Mouse (Mus musculus): ENCODE results near the gene Ube2b.

Ube2b gene

DNA sequence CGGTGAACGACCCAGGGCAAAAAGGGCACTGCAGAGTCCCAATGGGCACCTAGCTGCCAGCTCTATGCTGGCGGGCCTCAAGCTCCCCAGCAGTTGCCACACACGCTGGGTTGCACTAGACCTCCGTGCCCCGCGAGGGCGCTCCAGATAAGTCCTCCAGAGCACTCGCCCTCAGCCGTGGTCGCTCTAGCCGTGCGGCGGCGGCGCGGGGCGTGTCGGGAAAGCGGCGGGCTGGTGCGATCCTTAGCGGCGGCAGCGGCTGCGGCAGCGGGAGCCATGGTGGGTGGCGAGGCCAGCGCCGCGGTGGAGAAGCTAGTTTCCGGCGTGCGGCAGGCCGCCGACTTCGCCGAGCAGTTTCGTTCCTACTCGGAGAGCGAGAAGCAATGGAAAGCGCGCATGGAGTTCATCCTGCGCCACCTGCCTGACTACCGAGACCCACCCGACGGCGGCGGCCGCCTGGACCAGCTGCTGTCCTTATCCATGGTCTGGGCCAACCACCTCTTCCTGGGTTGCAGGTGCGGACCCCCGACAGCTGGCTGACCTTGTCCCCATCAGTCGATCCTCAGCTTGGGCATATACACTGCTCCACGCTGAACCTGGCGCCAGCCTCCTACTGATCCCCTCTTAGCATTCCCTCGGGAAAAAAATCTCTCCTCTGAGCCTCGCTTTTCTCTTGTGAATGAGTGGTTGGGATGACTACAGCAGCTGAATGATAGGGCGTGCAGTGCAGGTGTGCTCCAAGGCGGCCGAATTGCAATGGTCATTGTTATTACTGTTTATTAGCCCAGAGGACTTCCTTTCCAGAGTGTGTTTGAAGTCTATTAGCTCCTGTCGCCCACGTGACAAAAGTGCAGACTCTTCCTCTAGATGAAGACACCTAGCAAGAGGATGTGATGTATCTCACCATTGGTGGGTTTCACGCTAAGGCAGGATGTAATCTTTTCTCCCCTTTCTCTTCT is 32.8 kb downstream of the Ube2b start, which contains the start of gene Cdkn2aipnl:
Gene Cdkn2aipnl, plus strand, starts transcription at position 219 of the 959 bp plus-strand sequence.
- peak; percentile 99 for DNase-seq (ENCODE audit: low spot score)

- DNase-seq (ENCODE audit: low spot score) = no peak
Measured at GRCm38 (mm10) chr11:51966651-51967050, 33.9 kb downstream of the Ube2b start.

GRCm38 (mm10) chr11:51962277-51962676 is 38.3 kb downstream of the Ube2b start:
- no peak for DNase-seq (ENCODE audit: low spot score)

- DNase-seq (ENCODE audit: low spot score) = no peak
Measured at GRCm38 (mm10) chr11:51961761-51962160, 38.8 kb downstream of the Ube2b start.

DNA sequence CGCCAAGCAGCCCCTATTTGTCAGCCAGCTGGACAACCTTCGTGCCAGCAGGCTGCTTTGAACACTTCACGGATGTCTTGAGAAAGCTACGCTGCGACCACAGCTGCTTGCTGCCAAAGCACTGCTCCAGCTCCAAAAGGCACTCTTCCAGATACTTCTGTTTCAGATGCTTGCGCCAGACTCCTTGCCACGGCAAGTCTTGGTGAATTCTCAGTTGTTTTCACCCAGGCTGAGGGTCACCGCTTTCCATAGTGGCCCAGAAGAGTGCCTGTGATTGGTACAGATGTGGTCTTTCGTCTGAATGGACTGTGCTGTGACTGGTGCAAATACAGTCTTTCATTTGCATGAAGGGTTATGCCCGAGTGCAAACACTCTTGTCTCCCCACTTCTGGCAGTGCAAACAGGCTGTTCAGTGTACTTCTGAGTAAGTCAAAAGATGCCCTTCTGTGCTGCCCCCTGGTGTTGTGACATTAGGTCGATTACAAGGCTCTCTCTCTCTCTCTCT is 39.5 kb downstream of the Ube2b start:
- peak; percentile 36 for DNase-seq (ENCODE audit: low spot score)

- DNase-seq (ENCODE audit: low spot score) = no peak
Measured at GRCm38 (mm10) chr11:51960061-51960460, 40.5 kb downstream of the Ube2b start.

GRCm38 (mm10) chr11:51959511-51959910 is 41.1 kb downstream of the Ube2b start:
- no peak for DNase-seq (ENCODE audit: low spot score)

- no peak for DNase-seq (ENCODE audit: low spot score)
Measured at GRCm38 (mm10) chr11:51957760-51958159, 42.8 kb downstream of the Ube2b start.

DNA sequence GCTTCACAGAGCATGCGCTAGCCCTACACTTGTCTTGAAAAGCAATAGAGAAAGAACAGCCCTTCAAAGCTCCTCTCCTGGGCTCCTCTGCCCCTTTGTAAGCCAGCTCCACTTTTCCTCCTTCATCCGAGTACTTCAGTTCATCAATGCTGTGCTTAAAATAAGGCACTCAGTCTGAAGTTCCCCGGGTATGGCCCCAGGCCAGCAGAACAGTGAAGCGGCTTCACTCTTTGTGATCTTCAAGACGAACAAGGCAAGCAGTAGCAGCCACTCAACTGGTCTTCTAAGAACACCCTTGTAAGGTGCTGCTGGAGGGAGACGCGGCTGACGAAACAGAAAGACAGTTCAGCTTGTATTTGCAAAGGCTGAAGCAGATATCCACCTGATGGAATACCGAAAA is 44.5 kb downstream of the Ube2b start:
- DNase-seq (ENCODE audit: low spot score) = no peak

- DNase-seq (ENCODE audit: low spot score) = peak; percentile 51
Measured at GRCm38 (mm10) chr11:51951861-51952420, 48.6 kb downstream of the Ube2b start.

DNA sequence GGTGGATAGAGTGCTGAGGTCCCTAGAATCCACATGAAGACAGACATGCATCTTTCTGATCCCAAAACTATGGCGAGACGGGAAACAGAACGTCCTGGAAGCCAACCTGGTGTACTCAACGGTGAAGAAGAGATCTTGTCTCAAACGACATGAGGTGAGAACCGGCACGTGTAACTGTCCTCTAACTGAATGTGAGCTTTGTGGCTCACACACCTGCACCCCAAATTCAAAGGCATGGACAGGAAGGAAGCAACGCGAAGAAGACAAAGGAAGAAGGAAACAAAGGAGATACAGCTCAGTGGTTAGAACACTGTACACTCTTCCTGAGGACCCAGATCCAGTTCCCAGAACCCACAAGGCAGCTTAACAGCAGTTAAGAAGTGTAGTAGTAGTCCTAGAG is 50.6 kb downstream of the Ube2b start:
- DNase-seq (ENCODE audit: low spot score) = no peak

- DNase-seq (ENCODE audit: low spot score) = no peak
Measured at GRCm38 (mm10) chr11:51949155-51949840, 51.3 kb downstream of the Ube2b start.

DNA sequence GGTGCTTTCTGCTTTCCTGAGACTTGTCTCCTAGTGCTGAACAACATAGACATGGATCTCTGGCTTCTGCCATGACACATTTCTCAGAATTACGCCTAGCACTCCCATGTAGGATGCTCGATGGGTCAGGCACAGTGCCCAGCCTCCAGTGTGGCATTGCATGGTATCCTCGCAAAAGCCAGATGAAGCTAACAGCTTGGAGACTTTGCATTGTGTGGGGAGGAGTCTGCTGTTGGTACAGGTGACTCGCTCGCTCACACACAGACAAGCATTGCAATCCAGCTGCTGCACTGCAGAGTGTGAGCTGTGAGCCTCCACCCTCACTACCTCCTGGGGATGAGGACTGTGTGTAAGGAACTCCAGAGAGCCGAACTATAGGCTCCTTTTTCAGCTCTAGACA is 54.4 kb downstream of the Ube2b start:
- DNase-seq (ENCODE audit: low spot score) = no peak

GRCm38 (mm10) chr11:51945548-51945947 is 55.0 kb downstream of the Ube2b start:
- peak; percentile 76 for DNase-seq (ENCODE audit: low spot score)

DNA sequence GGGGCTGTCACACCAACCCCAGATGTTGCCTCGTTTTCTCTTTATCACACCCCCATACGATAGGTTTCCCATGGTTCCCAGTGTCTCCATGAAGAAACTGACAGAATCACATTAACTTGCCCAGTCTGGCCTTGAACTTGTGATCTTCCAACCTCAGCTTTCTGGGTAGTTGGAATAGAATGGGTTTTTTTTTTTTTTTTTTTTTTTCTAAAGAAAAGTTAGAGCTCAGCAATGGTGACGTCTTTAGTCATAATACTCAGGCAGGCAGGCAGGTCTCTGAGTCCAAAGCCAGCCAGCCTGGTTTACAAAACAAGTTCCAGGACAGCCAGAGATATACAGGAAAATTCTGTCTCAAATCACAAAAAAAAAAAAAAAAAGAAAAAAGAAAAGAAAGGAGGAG is 56.3 kb downstream of the Ube2b start:
- DNase-seq (ENCODE audit: low spot score) = no peak

DNA sequence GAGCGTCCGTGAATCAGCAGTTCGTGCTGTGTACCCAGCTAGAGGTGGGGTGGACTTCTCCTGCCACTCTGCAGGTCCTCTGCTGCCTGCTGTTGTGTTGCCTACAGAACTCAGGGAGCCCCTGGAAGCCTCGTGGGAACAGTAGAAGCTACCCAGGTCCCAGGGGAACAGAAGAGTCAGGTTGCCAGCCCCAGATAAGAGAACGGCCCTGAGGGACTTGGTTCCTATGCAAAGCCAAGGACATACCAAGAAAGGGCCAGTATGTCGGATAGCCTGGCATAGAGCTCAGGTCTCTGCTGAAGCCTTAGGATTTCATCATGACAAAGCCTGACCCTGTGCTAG is 57.1 kb downstream of the Ube2b start:
- DNase-seq (ENCODE audit: low spot score) = no peak

DNA sequence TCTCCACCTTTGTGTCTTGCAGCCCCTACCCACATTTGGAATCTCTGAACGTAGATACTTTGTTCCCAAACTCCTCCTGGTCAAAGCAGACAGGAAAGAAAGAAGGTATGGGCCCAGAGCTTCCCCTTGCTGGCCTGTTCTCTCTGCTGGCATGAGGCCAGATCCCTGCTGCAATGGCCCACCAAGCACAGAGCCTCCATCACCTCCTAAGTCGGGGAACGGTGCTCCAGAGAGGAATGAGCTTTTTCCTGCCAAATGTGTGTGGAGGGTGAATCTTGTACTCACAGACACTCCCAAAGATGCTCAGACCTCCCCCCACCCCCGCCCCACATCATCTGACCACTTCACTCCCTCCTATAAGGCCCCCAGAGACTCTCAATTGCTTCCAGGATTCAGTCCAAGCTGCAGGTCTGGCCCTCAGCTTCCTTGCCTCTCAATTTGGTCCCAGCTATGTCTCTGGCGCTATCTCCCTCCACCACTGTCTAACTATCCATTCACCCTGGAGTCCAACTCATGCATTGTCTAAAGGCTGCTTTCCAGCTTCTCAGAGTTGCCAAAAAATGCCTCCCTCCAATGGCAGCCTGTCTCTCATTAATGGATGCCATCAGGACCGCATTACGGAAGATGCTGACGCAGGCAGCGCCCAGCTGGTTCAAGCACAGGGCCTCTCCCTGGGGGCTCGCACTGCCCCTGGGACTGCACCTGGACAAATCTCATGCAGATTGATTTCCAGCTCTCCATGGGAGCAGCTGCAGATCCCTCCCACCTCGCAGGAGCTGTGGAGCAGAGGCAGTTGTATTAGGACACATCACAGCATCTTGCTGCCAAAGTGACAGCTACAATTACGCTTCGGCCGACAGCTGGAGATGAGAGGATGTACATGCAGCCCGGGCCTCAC is 57.7 kb downstream of the Ube2b start:
- DNase-seq (ENCODE audit: low spot score) = peak; percentile 84

- no peak for DNase-seq (ENCODE audit: low spot score)
Measured at GRCm38 (mm10) chr11:51940511-51940955, 60.0 kb downstream of the Ube2b start.

DNA sequence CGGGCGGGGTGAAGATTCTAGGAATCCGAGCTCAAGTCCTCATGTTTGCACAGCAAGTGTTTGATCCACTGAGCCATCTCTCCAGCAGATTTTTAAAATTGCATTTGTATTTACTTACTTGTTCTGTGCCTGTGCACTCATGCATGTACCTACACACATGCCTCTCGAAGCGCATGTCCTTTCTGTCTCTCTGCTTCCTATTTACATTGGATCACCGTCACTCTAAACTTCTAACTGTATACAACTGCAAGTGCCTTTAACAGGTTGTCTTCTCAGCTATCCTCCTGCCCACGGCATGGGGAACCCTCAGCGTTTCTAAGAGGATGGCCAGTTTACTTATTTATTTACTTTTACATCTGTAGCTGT is 61.0 kb downstream of the Ube2b start:
- no peak for DNase-seq (ENCODE audit: low spot score)

GRCm38 (mm10) chr11:51938817-51939589 is 61.6 kb downstream of the Ube2b start:
- DNase-seq (ENCODE audit: low spot score) = no peak

- DNase-seq (ENCODE audit: low spot score) = no peak
Measured at GRCm38 (mm10) chr11:51937361-51937781, 63.2 kb downstream of the Ube2b start.

All from MN1 (cell line).